13 mouse cellular contexts compared by ENCODE assay signal in the genomic region with DNA sequence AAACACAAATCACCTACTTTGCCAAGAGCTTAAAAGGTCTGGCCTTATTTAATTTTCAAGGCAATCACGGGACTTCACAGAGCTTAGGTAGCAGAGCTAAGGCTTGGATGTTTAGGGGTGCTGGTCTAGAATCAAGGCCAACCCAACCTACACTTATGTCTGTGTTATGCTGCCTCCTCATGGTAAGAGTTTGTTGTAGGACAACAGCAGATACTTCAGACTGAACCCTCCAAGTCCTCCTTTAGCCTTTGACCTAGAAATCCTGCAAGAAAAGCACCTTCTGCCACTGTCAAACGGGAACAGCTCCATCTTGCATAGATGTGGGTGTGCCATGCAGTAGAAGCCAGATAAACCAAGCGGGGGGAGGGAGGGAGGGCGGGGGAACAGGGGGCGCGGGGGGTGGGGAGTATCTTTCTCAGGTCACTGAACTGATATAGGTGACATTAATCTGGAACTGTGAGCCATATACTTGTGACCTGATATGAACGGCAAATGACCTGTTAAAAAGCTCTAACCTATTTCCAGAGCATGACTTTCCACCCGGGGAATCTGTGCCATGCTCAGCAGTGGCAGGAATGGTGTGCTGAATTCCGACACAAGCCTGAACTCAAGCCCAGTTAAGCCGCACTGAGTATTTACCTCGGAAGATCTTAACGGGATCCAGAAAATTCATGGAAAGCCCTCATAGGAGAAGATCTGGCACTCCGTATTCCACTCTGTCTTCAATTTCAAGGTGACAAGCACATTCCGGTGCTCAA.
DNase-seq lines count a peak whose midpoint lies in the region; ATAC-seq and TF ChIP-seq lines count a peak whose summit lies in the region.
"Had no signal": no experiment of that assay in that cellular context is flagged by ENCODE, and none has a peak within 500 bp of the region (broad histone marks: within the 10 kb centered on the region; RNA-seq: fewer than 3 reads in every experiment).

No protein-coding gene starts in this region.

- 76% methylated on average over 14 of the region's 14 CpGs for WGBS in lung, postnatal 0 days
- 88% methylated on average over 14 of the region's 14 CpGs for WGBS in forebrain, embryonic 12.5 days

- H3K27me3 ChIP-seq in lung, postnatal 0 days (replicated peaks; ENCODE audit: insufficient read depth, low read length), result no peaks in the 10 kb centered on the region
- H3K27me3 ChIP-seq in forebrain, embryonic 12.5 days, result no peaks in the 10 kb centered on the region
- H3K27me3 ChIP-seq: kidney, embryonic 15.5 days; midbrain, embryonic 15.5 days; stomach, embryonic 15.5 days had no signal

- no peak overlapping the region for H3K9ac ChIP-seq in lung, postnatal 0 days (replicated peaks; ENCODE audit: low read depth)
- H3K9ac ChIP-seq in forebrain, embryonic 12.5 days, result no peak overlapping the region
- H3K9ac ChIP-seq: kidney, embryonic 15.5 days; midbrain, embryonic 15.5 days; stomach, embryonic 15.5 days had no signal

- H3K4me1 ChIP-seq in lung, postnatal 0 days (ENCODE audit: insufficient read depth, low read depth, low read length), result no peaks in the 10 kb centered on the region
- no peaks in the 10 kb centered on the region for H3K4me1 ChIP-seq in forebrain, embryonic 12.5 days
- H3K4me1 ChIP-seq: kidney, embryonic 15.5 days; midbrain, embryonic 15.5 days; stomach, embryonic 15.5 days had no signal

- H3K36me3 ChIP-seq in lung, postnatal 0 days (ENCODE audit: insufficient read depth, low read length), result no peaks in the 10 kb centered on the region
- H3K36me3 ChIP-seq in forebrain, embryonic 12.5 days (replicated peaks), result no peaks in the 10 kb centered on the region
- H3K36me3 ChIP-seq: kidney, embryonic 15.5 days; midbrain, embryonic 15.5 days; stomach, embryonic 15.5 days had no signal

- H3K4me2 ChIP-seq in lung, postnatal 0 days (replicated peaks; ENCODE audit: low read depth, low read length), result no peak overlapping the region
- H3K4me2 ChIP-seq in forebrain, embryonic 12.5 days, result no peak overlapping the region
- H3K4me2 ChIP-seq: kidney, embryonic 15.5 days; midbrain, embryonic 15.5 days; stomach, embryonic 15.5 days had no signal

- peak; percentile 23 for DNase-seq in adrenal gland, postnatal 10 days
- no peak for DNase-seq in adrenal gland, postnatal 4 days (ENCODE audit: low spot score in 2 of 2)
- no peak for DNase-seq in lung, postnatal 0 days (ENCODE audit: low spot score)
- DNase-seq in lung, adult 18-20 months, result no peak
- DNase-seq in gastrocnemius, postnatal 10 days, result peak; percentile 10
- DNase-seq in retina, postnatal 1 day, result peak; percentile 5
- DNase-seq in yolk sac, embryonic 10.5 days (ENCODE audit: low spot score), result no peak
- DNase-seq: B cell, adult 2 months; cerebellum, adult 2 months had no signal

- no peaks in the 10 kb centered on the region for H3K9me3 ChIP-seq in lung, postnatal 0 days (ENCODE audit: low read length)
- no peaks in the 10 kb centered on the region for H3K9me3 ChIP-seq in forebrain, embryonic 12.5 days
- H3K9me3 ChIP-seq: kidney, embryonic 15.5 days; midbrain, embryonic 15.5 days; stomach, embryonic 15.5 days had no signal

- peak; percentile 24 for TF ChIP-seq CTCF in lung, postnatal 0 days (IDR thresholded peaks at IDR 0.05)

- no peak for ATAC-seq in lung, postnatal 0 days
- ATAC-seq in forebrain, embryonic 12.5 days (ENCODE audit: low FRiP score), result no peak
- ATAC-seq: midbrain, embryonic 15.5 days had no signal

- H3K27ac ChIP-seq in lung, postnatal 0 days (ENCODE audit: low read length), result no peak overlapping the region
- no peak overlapping the region for H3K27ac ChIP-seq in forebrain, embryonic 12.5 days
- H3K27ac ChIP-seq: kidney, embryonic 15.5 days; midbrain, embryonic 15.5 days; stomach, embryonic 15.5 days had no signal

- H3K4me3 ChIP-seq in lung, postnatal 0 days (ENCODE audit: low read depth, low read length), result no peak overlapping the region
- H3K4me3 ChIP-seq in forebrain, embryonic 12.5 days (replicated peaks), result no peak overlapping the region
- H3K4me3 ChIP-seq: kidney, embryonic 15.5 days; midbrain, embryonic 15.5 days; stomach, embryonic 15.5 days had no signal

- no peak for TF ChIP-seq EP300 in lung, postnatal 0 days (IDR thresholded peaks at IDR 0.05)

Comparison
In these comparisons a context has a peak if more than half of its experiments do, and no peak if none do; other contexts are left out.
1. DNase-seq: peak in adrenal gland, postnatal 10 days (single experiment), gastrocnemius, postnatal 10 days (single experiment) and retina, postnatal 1 day (single experiment); none in adrenal gland, postnatal 4 days (0 of 2), lung, postnatal 0 days (single experiment), lung, adult 18-20 months (0 of 2) and yolk sac, embryonic 10.5 days (single experiment).